23 mouse cellular contexts compared by ENCODE assay signal in the genomic region with DNA sequence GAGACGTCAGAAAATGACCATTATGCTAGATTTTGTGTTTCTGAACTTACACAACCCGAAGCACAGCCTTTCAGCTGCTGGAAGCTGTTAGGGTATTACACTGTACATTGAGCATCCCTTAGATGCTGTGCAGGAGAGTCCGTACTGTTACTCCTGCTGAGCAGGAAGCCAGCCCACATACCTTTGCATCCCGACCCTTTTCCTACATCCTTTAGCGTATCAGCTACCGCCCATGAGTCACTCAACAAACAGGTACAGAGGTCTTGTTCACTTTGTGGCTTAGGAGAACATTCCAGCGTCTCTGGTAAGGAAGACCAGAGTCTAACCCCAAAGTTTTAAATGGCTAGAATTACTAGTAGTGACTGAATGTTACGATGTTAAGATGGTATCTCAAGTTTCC.
DNase-seq lines count a peak whose midpoint lies in the region; ATAC-seq and TF ChIP-seq lines count a peak whose summit lies in the region.
"Had no signal": no experiment of that assay in that cellular context is flagged by ENCODE, and none has a peak within 500 bp of the region (broad histone marks: within the 10 kb centered on the region; RNA-seq: fewer than 3 reads in every experiment).

No protein-coding gene starts in this region.

- no peak overlapping the region for H3K4me2 ChIP-seq in stomach, postnatal 0 days (replicated peaks; ENCODE audit: low read depth)
- H3K4me2 ChIP-seq: embryonic facial prominence, embryonic 12.5 days; forebrain, embryonic 13.5 days; forebrain, embryonic 15.5 days had no signal

- H3K4me1 ChIP-seq in stomach, postnatal 0 days (replicated peaks; ENCODE audit: control insufficient read depth, insufficient read depth), result no peaks in the 10 kb centered on the region
- H3K4me1 ChIP-seq: embryonic facial prominence, embryonic 10.5 days; embryonic facial prominence, embryonic 12.5 days; forebrain, embryonic 13.5 days; forebrain, embryonic 15.5 days had no signal

- peak; percentile 96 for ATAC-seq in stomach, postnatal 0 days (ENCODE audit: low FRiP score, low TSS enrichment)
- ATAC-seq: CD4-positive, CD25-positive, alpha-beta regulatory T cell, adult 4 months; forebrain, embryonic 13.5 days; forebrain, embryonic 15.5 days; forebrain, postnatal 0 days; Patski had no signal

- no peaks in the 10 kb centered on the region for H3K36me3 ChIP-seq in stomach, postnatal 0 days (ENCODE audit: control insufficient read depth, insufficient read depth, low read length)
- H3K36me3 ChIP-seq: embryonic facial prominence, embryonic 10.5 days; embryonic facial prominence, embryonic 12.5 days; forebrain, embryonic 15.5 days; G1E had no signal

- no peak overlapping the region for H3K4me3 ChIP-seq in stomach, postnatal 0 days (ENCODE audit: low read depth, low read length)
- H3K4me3 ChIP-seq: embryonic facial prominence, embryonic 10.5 days; embryonic facial prominence, embryonic 12.5 days; forebrain, embryonic 13.5 days; forebrain, embryonic 15.5 days had no signal

- TF ChIP-seq EP300 in stomach, postnatal 0 days (optimal IDR thresholded peaks at IDR 0.05), result no peak

- H3K27ac ChIP-seq in stomach, postnatal 0 days (replicated peaks), result no peak overlapping the region
- H3K27ac ChIP-seq: embryonic facial prominence, embryonic 10.5 days; embryonic facial prominence, embryonic 12.5 days; forebrain, embryonic 13.5 days; forebrain, embryonic 15.5 days had no signal

- TF ChIP-seq CTCF in stomach, postnatal 0 days (IDR thresholded peaks at IDR 0.05; ENCODE audit: low read depth), result no peak

- no peak overlapping the region for H3K9ac ChIP-seq in stomach, postnatal 0 days (ENCODE audit: low read length)
- H3K9ac ChIP-seq: embryonic facial prominence, embryonic 12.5 days; forebrain, embryonic 13.5 days; forebrain, embryonic 15.5 days; forebrain, postnatal 0 days had no signal

- no peaks in the 10 kb centered on the region for H3K27me3 ChIP-seq in stomach, postnatal 0 days (ENCODE audit: control insufficient read depth, insufficient read depth, low read length)
- H3K27me3 ChIP-seq: CH12.LX; embryonic facial prominence, embryonic 12.5 days; forebrain, embryonic 13.5 days; forebrain, embryonic 15.5 days; Patski had no signal

- H3K9me3 ChIP-seq in stomach, postnatal 0 days (ENCODE audit: control insufficient read depth, low read length), result no peaks in the 10 kb centered on the region
- H3K9me3 ChIP-seq: embryonic facial prominence, embryonic 10.5 days; embryonic facial prominence, embryonic 12.5 days; forebrain, embryonic 13.5 days; forebrain, embryonic 15.5 days; G1E had no signal

- 67% methylated on average over 8 of the region's 8 CpGs for WGBS in stomach, postnatal 0 days

- DNase-seq in urinary bladder, adult 18-20 months (ENCODE audit: low spot score in 2 of 2), result peak; percentile 8 to 10
- no peak for DNase-seq in urinary bladder, postnatal 4 days (ENCODE audit: low spot score in 2 of 2)
- peak; percentile 4 for DNase-seq in R1 (ENCODE audit: low read depth, low spot score)
- DNase-seq in stomach, postnatal 0 days (ENCODE audit: low spot score), result peak; percentile 45
- DNase-seq in c-Kit-positive CD71-positive TER-119-positive erythroid progenitor cells, embryonic 14.5 days (ENCODE audit: low spot score), result no peak
- DNase-seq: adrenal gland, adult 2 months; adrenal gland, postnatal 10 days; adrenal gland, postnatal 25 days; B cell, adult 2 months; cerebellum, adult 11-12 months; cerebellum, adult 2 months; cerebellum, adult 9-10 months; cerebellum, postnatal 10 days; cerebellum, postnatal 25 days; forebrain, postnatal 0 days had no signal

Comparison
In these comparisons a context has a peak if more than half of its experiments do, and no peak if none do; other contexts are left out.
1. DNase-seq: peak in urinary bladder, adult 18-20 months (2 of 2), R1 (single experiment) and stomach, postnatal 0 days (single experiment); none in urinary bladder, postnatal 4 days (0 of 2) and c-Kit-positive CD71-positive TER-119-positive erythroid progenitor cells, embryonic 14.5 days (single experiment).